Mouse (Mus musculus) liver, embryonic 15.5 days (tissue): ENCODE measurements around the gene Tifa. TPM values are rescaled to one million over a fixed set of nuclear protein-coding genes. Genes with fewer than 3 reads are reported as not detected.

Experiments
- ATAC-seq: fragments of 200-750 bp; cut with Nextera tagmentation; 2 replicates; pipeline ENCODE4 v1.8.0; 2017; ENCODE audit warnings: moderate number of reproducible peaks, mild to moderate bottlenecking, moderate library complexity; ENCODE audit not compliant: insufficient read depth
- H3K27ac ChIP-seq: fragments of 300-500 bp; sonication (generic); replicated peaks from 2 replicates; pipeline ENCODE4 v1.5.1; 2015; ENCODE audit warnings: mild to moderate bottlenecking, inconsistent platforms
- H3K27me3 ChIP-seq: fragments of 300-500 bp; sonication (generic); 2 replicates; pipeline ENCODE4 v1.6.1; 2015; ENCODE audit warnings: mild to moderate bottlenecking, inconsistent platforms
- H3K36me3 ChIP-seq: fragments of 300-500 bp; sonication (generic); replicated peaks from 2 replicates; pipeline ENCODE4 v1.6.1; 2015; ENCODE audit warnings: moderate library complexity, mild to moderate bottlenecking, inconsistent platforms
- H3K4me1 ChIP-seq: fragments of 300-500 bp; sonication (generic); replicated peaks from 2 replicates; pipeline ENCODE4 v1.6.1; 2015; ENCODE audit warnings: inconsistent platforms
- H3K4me2 ChIP-seq: fragments of 300-500 bp; sonication (generic); 2 replicates; pipeline ENCODE4 v1.6.1; 2015; ENCODE audit warnings: moderate library complexity, mild to moderate bottlenecking, inconsistent platforms
- H3K4me3 ChIP-seq: fragments of 300-500 bp; sonication (generic); replicated peaks from 2 replicates; pipeline ENCODE4 v1.5.1; 2015; ENCODE audit warnings: mild to moderate bottlenecking, inconsistent platforms
- H3K9ac ChIP-seq: fragments of 300-500 bp; sonication (generic); 2 replicates; pipeline ENCODE4 v1.6.1; 2015; ENCODE audit warnings: moderate library complexity, mild to moderate bottlenecking, inconsistent platforms
- H3K9me3 ChIP-seq: fragments of 300-500 bp; sonication (generic); replicated peaks from 2 replicates; pipeline ENCODE4 v1.6.1; 2016; ENCODE audit warnings: inconsistent platforms
- WGBS: fragments of 180-500 bp; shearing (Covaris S2); methylation state at CpG from one replicate; pipeline ENCODE4 v1.1.7; 2015; ENCODE audit warnings: mixed read lengths; ENCODE audit not compliant: insufficient replicate concordance; 5-methylcytosine and 5-hydroxymethylcytosine counted together
- polyA plus RNA-seq: library from polyadenylated mRNA; unstranded; fragments of >200 nt; fragmentation: Nextera tagmentation; extraction: Ambion mirVana; gene quantifications from 2 replicates; pipeline ENCODE4 v1.2.1, GENCODE M21; 2015

Gene Tifa
- polyA plus RNA-seq, 1 experiment from 2014 or later = 15.3 TPM

DNA sequence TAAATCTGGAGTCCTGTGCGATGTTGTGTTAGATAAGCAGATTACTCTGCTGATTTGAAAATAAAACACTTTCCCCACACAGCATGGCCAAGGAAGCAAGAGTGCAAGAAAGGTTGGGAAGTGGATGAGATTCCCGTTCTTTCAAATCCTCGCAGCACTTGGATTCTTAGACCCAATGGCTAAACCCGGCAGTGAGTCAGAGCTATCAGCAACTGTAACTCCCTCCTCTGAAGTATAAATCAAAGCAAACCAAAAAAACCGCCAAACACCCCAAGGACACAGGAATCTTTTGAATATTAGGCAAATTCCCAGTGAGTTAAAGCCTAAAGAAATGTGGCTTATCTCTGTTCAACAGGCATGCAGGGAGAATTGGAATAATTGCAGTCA lies 54.3 kb downstream of the Tifa start:
- Histone ChIP-seq H3K4me3 (no peak overlapping the region), H3K36me3 (no peaks in the 10 kb centered on the region)

DNA sequence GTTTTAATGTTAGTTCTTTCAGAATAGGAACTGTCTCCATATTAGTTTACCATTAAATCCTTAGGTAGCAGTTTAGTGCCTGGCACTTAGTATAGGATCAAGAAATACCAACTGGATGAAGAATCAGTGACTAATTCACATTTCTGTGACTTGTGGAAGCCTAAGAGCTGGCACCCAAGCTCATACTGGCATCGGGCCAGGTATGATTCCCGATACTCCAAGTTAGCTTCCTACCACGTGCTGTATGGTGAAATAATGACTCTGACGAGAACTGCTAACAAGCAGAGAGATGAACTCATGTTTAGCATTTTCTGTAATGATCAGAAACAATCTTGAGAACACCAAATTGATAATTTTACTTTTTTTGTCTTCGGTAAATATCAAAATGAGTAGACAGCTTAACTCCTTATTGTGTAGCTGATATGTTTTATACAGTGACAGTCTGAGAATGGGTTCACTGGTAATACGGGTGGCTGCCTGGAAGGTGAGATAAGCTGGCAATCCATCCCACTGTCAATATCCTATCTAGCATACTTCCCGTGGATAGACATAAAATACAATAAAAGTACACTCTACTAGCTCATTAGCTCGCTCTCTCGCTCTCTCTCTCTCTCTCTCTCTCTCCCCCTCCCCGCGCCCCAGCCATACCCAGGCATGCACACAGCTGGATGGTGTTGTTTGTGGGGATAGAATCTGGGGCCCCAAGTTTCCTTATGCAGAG lies 58.6 kb downstream of the Tifa start:
- Histone ChIP-seq H3K27me3 (no peaks in the 10 kb centered on the region), H3K4me2 (peak overlapping the region; percentile 27), H3K27ac (peak overlapping the region; percentile 53), H3K9ac (no peak overlapping the region), H3K4me1 (peaks cover 49% of the 10 kb centered on the region), H3K9me3 (no peaks in the 10 kb centered on the region), H3K4me3 (no peak overlapping the region), H3K36me3 (no peaks in the 10 kb centered on the region)
- ATAC-seq = peak; percentile 54
- 40% methylated on average over 11 of the region's 11 CpGs for WGBS

More for the DNA sequence above, 54.3 kb downstream of the Tifa start:
- peaks cover 31% of the 10 kb centered on the region for H3K4me1 ChIP-seq
- no peak overlapping the region for H3K4me2 ChIP-seq
- no peak overlapping the region for H3K27ac ChIP-seq
- ATAC-seq = no peak
- no peaks in the 10 kb centered on the region for H3K9me3 ChIP-seq
- H3K27me3 ChIP-seq = no peaks in the 10 kb centered on the region
- H3K9ac ChIP-seq = no peak overlapping the region
- WGBS = 67% methylated on average over 5 of the region's 5 CpGs

DNA sequence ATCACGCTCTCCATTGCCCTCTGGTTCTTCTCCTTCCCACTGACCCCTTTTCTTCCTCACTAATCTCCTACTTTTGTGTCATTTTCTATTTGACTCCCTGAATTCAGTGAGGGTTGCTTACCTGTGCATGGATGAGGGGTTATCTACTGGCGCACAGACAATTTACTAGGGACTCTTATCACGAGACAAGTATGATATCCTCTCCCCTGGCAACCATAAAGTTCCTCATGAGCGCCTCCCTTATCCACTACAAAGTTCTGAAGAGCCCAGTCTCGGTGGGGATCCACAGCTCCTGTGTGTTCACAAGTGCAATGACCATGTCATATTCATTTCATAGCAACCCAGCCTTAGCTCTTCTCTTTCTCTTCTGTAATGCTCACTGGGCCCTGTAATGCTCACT lies 60.3 kb downstream of the Tifa start:
- peak overlapping the region; percentile 43 for H3K4me2 ChIP-seq

DNA sequence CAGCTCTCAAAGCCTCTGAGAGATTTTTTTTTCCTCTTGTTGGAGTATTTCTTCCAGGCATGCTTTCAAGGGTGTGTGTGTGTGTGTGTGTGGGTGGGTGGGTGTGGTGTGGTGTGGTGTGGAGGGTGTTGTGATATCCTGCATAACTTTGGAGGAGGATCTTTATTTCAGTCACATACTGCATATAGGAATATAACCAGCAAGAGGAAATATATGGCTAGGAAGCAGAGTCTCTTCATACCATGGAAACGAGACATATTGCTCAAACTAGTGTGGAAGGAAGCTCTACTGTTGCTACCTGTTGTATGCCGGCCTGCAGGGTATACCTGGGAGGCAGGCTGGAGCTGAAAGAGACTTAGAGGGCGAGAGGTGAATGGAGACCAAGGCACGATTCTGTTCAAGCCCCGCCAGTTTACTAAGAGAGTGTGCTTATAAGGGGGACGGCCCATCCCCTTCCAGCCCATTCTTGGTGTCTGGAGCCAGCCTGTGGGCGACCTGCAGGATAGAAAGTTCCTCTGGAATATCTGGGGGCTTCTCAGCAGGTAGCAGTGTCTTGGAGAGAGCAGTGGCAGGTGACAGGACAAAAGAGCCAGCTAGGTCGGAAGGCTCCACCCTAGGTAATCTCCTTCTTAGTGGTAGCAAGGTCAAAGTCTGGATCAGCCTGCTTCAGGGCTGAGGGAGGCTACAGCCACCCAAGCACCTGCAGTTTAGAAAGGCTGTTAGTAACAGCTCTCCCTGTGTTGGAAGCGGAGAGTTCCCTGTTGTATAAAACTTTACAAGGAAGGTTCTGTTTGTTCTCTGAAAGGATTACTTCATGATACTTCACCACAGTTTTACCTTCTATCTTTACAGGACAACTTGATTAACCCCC lies 61.4 kb downstream of the Tifa start:
- peak overlapping the region; percentile 53 for H3K27ac ChIP-seq
- no peak overlapping the region for H3K4me2 ChIP-seq
- H3K9ac ChIP-seq = no peak overlapping the region; the same call in 1 of the 2 replicates
- no peaks in the 10 kb centered on the region for H3K27me3 ChIP-seq
- no peak for ATAC-seq
- no peak overlapping the region for H3K4me3 ChIP-seq
- H3K4me1 ChIP-seq = peaks cover 52% of the 10 kb centered on the region
- no peaks in the 10 kb centered on the region for H3K36me3 ChIP-seq
- 68% methylated on average over 9 of the region's 9 CpGs for WGBS
- H3K9me3 ChIP-seq = no peaks in the 10 kb centered on the region

More for the DNA sequence above, 60.3 kb downstream of the Tifa start:
- Histone ChIP-seq H3K4me3 (no peak overlapping the region), H3K9ac (no peak overlapping the region), H3K27ac (peak overlapping the region; percentile 54; the same call in 1 of the 2 replicates), H3K9me3 (no peaks in the 10 kb centered on the region), H3K36me3 (no peaks in the 10 kb centered on the region), H3K4me1 (peaks cover 52% of the 10 kb centered on the region), H3K27me3 (no peaks in the 10 kb centered on the region)
- peak; percentile 76 for ATAC-seq
- 30% methylated on average over 5 of the region's 5 CpGs for WGBS

DNA sequence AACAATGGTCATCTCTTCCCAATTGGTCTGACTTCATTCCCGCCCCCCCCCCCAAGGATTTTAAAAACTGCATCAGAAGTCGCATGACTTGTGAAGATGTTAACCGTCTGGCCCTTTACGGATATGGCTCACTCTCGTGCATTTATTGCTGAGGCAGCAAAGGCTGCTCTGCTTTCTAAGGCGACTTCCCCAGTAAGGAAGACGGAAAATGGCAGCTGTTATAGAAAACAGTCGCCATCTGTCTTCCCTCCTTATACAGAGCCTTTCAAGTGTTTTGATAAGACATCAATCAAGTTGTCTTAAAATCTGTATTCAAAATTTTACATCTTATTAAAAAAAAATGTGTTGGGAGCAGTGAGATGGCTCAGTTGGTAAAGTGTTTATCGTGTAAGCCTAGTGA lies 63.1 kb downstream of the Tifa start:
- no peak for ATAC-seq
- H3K4me3 ChIP-seq = no peak overlapping the region
- no peaks in the 10 kb centered on the region for H3K27me3 ChIP-seq
- H3K4me1 ChIP-seq = peaks cover 52% of the 10 kb centered on the region
- no peak overlapping the region for H3K9ac ChIP-seq
- WGBS = 78% methylated on average over 9 of the region's 9 CpGs
- H3K9me3 ChIP-seq = no peaks in the 10 kb centered on the region
- no peak overlapping the region for H3K4me2 ChIP-seq
- no peaks in the 10 kb centered on the region for H3K36me3 ChIP-seq
- no peak overlapping the region for H3K27ac ChIP-seq

DNA sequence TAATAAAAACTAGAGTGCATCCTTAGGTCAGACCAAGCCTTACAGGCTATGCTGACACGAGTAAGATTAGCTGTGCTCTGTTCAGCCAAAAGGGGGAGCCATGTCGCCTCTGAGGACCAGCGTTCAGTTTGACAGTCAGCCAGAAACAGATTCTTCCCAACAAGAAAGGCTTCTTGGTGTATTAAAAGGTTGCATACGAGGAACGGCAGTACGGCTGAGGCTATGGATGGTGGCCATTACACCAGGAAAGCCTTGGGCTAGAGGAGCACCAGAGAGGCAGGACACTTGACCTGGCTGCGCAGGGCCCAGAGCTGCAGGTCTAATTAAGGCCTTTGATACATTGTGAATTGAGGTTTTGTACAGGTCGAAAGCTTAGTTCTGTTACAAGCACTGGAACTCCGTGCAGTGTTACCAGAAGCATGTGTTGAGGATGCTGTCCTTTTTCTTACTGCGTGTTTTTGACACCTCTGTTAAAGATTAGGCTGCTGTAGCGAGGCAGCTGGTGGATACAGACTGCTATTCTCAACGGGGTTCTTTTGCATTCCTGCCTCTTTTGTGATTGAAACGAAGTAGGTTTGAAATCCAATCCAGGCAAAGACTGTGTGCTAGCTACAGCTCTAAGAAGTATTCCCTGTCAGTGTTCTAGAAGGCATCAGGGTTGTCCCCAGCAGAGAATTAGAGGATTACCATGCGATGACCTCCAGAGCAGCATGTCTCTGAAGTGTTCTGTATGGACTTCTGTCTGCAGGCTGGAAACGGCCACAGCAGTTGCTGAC lies 64.0 kb downstream of the Tifa start:
- Histone ChIP-seq H3K9ac (no peak overlapping the region), H3K4me2 (no peak overlapping the region), H3K4me1 (peaks cover 44% of the 10 kb centered on the region), H3K27me3 (no peaks in the 10 kb centered on the region), H3K36me3 (no peaks in the 10 kb centered on the region), H3K9me3 (no peaks in the 10 kb centered on the region), H3K27ac (no peak overlapping the region), H3K4me3 (no peak overlapping the region)
- WGBS = 38% methylated on average over 15 of the region's 15 CpGs
- ATAC-seq = 0 out of 2 replicates have a peak, but pooled peaks have one; percentile 32

DNA sequence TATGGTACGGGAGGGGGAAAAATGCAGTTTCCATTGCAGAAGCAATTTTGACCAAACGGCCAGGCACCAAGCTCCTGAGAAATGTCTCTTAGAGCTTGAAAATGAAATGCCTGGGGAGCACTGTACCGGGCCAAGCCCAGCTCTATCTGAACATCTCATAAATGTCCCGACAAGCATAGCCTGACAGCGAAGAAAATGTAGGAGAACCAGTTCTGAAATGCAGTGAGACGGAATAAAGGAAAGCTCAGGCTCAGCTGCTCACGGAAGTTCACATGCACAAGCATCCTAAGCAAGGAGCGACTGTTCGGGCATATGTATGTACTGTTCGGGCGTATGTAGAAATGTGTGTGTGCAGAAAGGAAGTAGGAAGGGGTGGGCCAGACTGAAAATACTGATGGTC lies 71.7 kb downstream of the Tifa start:
- 91% methylated on average over 11 of the region's 11 CpGs for WGBS
- H3K27ac ChIP-seq = no peak overlapping the region
- no peak overlapping the region for H3K4me2 ChIP-seq
- H3K4me1 ChIP-seq = peaks cover 4% of the 10 kb centered on the region; the same call in 1 of the 2 replicates
- no peak for ATAC-seq
- H3K9ac ChIP-seq = no peak overlapping the region
- H3K27me3 ChIP-seq = no peaks in the 10 kb centered on the region
- no peaks in the 10 kb centered on the region for H3K9me3 ChIP-seq
- peaks cover 16% of the 10 kb centered on the region for H3K36me3 ChIP-seq
- no peak overlapping the region for H3K4me3 ChIP-seq

DNA sequence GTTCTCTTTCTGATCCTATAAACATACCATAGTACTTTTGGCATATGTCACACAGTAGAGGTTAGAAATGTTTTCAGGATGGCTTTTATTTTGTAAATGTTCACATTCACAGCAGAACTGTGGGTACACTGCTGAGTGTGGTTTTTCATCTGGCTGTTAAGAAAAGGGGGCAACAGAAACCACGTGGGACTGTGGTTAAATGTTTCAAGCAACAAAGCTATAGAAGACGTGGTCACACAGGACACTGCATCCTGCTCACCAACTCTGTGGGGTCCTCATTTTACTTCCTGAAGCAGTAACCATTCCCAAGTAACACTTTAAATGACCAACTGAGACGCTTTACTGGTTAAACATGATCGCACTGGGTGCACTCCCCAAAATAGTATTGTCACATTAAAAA lies 72.9 kb downstream of the Tifa start:
- WGBS = 46% methylated on average over 4 of the region's 4 CpGs
- H3K9ac ChIP-seq = no peak overlapping the region
- H3K27ac ChIP-seq = no peak overlapping the region
- ATAC-seq = no peak
- no peaks in the 10 kb centered on the region for H3K9me3 ChIP-seq
- H3K4me2 ChIP-seq = no peak overlapping the region
- no peak overlapping the region for H3K4me3 ChIP-seq
- H3K4me1 ChIP-seq = peaks cover 4% of the 10 kb centered on the region; the same call in 1 of the 2 replicates
- H3K36me3 ChIP-seq = peaks cover 27% of the 10 kb centered on the region
- no peaks in the 10 kb centered on the region for H3K27me3 ChIP-seq

DNA sequence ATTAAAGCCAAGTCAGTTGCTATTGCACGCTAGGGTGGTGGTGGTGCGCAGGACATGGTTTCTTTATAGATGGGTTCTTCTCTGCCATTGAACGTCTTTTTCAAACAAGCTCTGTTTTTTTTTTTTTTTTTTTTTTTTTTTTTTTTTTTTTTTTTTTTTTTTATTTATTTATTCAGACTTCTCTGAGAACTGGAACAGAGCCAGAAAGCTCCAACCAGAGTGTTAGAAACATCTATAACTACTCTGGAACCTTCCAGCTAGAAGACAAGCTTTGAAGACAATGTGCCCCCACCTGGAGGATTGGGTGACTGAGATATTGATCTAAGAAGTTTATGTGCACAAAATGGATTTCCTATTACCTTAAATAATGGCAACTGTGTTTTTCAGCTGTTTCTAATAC lies 74.0 kb downstream of the Tifa start:
- Histone ChIP-seq H3K4me1 (peaks cover 4% of the 10 kb centered on the region; the same call in 1 of the 2 replicates), H3K9me3 (no peaks in the 10 kb centered on the region), H3K4me3 (no peak overlapping the region), H3K36me3 (peaks cover 36% of the 10 kb centered on the region), H3K4me2 (no peak overlapping the region), H3K27ac (no peak overlapping the region), H3K9ac (no peak overlapping the region), H3K27me3 (no peaks in the 10 kb centered on the region)
- 79% methylated on average over 3 of the region's 3 CpGs for WGBS
- no peak for ATAC-seq

DNA sequence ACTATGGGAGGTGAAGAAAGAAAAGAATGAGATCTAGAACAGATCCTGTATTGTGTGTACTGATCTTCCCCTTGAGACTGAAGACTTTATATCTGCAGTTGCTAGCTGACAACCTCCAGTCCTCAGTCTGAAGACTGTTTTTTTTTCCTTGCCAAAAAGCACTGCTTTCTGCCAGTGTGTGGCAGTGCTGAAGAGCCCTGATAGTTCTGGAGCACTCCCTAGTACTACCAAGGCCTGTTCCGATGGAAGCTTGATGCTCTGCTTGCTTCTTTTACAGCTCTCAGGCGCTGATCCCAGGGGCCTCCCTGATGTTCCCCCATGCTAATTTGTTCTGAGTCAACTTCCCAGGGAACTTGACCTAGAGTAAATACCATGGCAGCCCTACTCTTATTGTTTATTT lies 74.6 kb downstream of the Tifa start:
- Histone ChIP-seq H3K9me3 (no peaks in the 10 kb centered on the region), H3K27ac (no peak overlapping the region), H3K4me3 (no peak overlapping the region), H3K36me3 (peaks cover 42% of the 10 kb centered on the region), H3K4me2 (no peak overlapping the region), H3K9ac (no peak overlapping the region), H3K4me1 (peaks cover 4% of the 10 kb centered on the region; the same call in 1 of the 2 replicates), H3K27me3 (no peaks in the 10 kb centered on the region)
- 72% methylated on average over 2 of the region's 2 CpGs for WGBS
- no peak for ATAC-seq
